Mouse (Mus musculus) C2C12 (cell line): Measurements from ENCODE around the gene Kndc1. TPM values are rescaled to one million over a fixed set of nuclear protein-coding genes. Genes with fewer than 3 reads are reported as not detected.

ENCODE experiments used
- H3K27me3 ChIP-seq: one replicate; pipeline ENCODE4 v1.6.1; 2011; ENCODE audit not compliant: control insufficient read depth, insufficient read depth, insufficient read length
- H3K36me3 ChIP-seq: one replicate; pipeline ENCODE4 v1.6.1; 2011; ENCODE audit not compliant: control insufficient read depth, insufficient read depth
- H3K4me3 ChIP-seq: one replicate; pipeline ENCODE4 v1.5.1; 2011; ENCODE audit warnings: mild to moderate bottlenecking, control low read depth; ENCODE audit not compliant: poor library complexity, insufficient read depth, severe bottlenecking
- H3K79me2 ChIP-seq: one replicate; pipeline ENCODE4 v1.6.1; 2011; ENCODE audit not compliant: control insufficient read depth, insufficient read depth
- H3K79me3 ChIP-seq: one replicate; pipeline ENCODE4 v1.6.1; 2011; ENCODE audit warnings: low read depth, control low read depth
- H3ac ChIP-seq: one replicate; pipeline ENCODE3; 2011; ENCODE audit warnings: low read depth; ENCODE audit not compliant: control insufficient read depth, insufficient read length
- CEBPB ChIP-seq: IDR thresholded peaks from one replicate; pipeline ENCODE4 v1.6.1; 2011; ENCODE audit warnings: low read depth, mild to moderate bottlenecking, control low read depth, moderate library complexity
- CTCF ChIP-seq: IDR thresholded peaks from one replicate; pipeline ENCODE4 v1.5.1; 2011; ENCODE audit not compliant: control insufficient read depth, insufficient read depth, insufficient read length
- FOSL1 ChIP-seq: IDR thresholded peaks from one replicate; pipeline ENCODE4 v1.8.0; 2011; ENCODE audit warnings: mild to moderate bottlenecking, low read length; ENCODE audit not compliant: poor library complexity, insufficient read depth, severe bottlenecking
- MAX ChIP-seq: IDR thresholded peaks from one replicate; pipeline ENCODE4 v1.6.1; 2011; ENCODE audit warnings: mild to moderate bottlenecking, control low read depth
- MYOD1 ChIP-seq: IDR thresholded peaks from one replicate; pipeline ENCODE4 v1.6.1; 2011; ENCODE audit warnings: low read depth; ENCODE audit not compliant: control insufficient read depth, insufficient read length
- MYOG ChIP-seq: IDR thresholded peaks from one replicate; pipeline ENCODE4 v1.6.1; 2011; ENCODE audit not compliant: control insufficient read depth, insufficient read length; ENCODE audit errors: extremely low read depth
- USF1 ChIP-seq: IDR thresholded peaks from one replicate; pipeline ENCODE4 v1.6.1; 2011; ENCODE audit warnings: low read depth, mild to moderate bottlenecking, control low read depth, moderate library complexity
- polyA plus RNA-seq: library from polyadenylated mRNA; unstranded; fragments of >200 nt; fragmentation: generic; extraction: Trizol; gene quantifications from one replicate; pipeline ENCODE4 v1.2.1, GENCODE M21; 2012; ENCODE audit warnings: missing spikeins

Gene Kndc1
- polyA plus RNA-seq, 1 experiment = not detected

GRCm38 (mm10) chr7:139861411-139861810 lies 33.1 kb upstream of the Kndc1 start:
- no peaks in the 10 kb centered on the region for H3K79me3 ChIP-seq
- no peak overlapping the region for H3ac ChIP-seq
- TF ChIP-seq MYOD1 = no peak
- TF ChIP-seq CTCF = peak; percentile 23
- no peak for TF ChIP-seq MYOG
- no peak for TF ChIP-seq FOSL1
- no peak for TF ChIP-seq MAX
- no peak for TF ChIP-seq CEBPB
- no peak for TF ChIP-seq USF1
- H3K4me3 ChIP-seq = no peak overlapping the region
- H3K79me2 ChIP-seq = no peaks in the 10 kb centered on the region
- H3K27me3 ChIP-seq = peaks cover 4% of the 10 kb centered on the region
- H3K36me3 ChIP-seq = no peaks in the 10 kb centered on the region

GRCm38 (mm10) chr7:139863076-139863475 lies 31.4 kb upstream of the Kndc1 start:
- Histone ChIP-seq H3K36me3 (no peaks in the 10 kb centered on the region), H3K79me2 (no peaks in the 10 kb centered on the region)
- TF ChIP-seq CEBPB (no peak), CTCF (no peak), MYOD1 (no peak), MAX (no peak), USF1 (no peak), MYOG (no peak), FOSL1 (no peak)

GRCm38 (mm10) chr7:139864253-139864652 lies 30.2 kb upstream of the Kndc1 start:
- no peaks in the 10 kb centered on the region for H3K79me2 ChIP-seq

More at GRCm38 (mm10) chr7:139863076-139863475, 31.4 kb upstream of the Kndc1 start:
- Histone ChIP-seq H3K79me3 (no peaks in the 10 kb centered on the region), H3K27me3 (peaks cover 5% of the 10 kb centered on the region), H3ac (no peak overlapping the region), H3K4me3 (no peak overlapping the region)

GRCm38 (mm10) chr7:139864871-139865270 lies 29.6 kb upstream of the Kndc1 start:
- H3ac ChIP-seq = no peak overlapping the region
- no peaks in the 10 kb centered on the region for H3K36me3 ChIP-seq
- H3K79me2 ChIP-seq = no peaks in the 10 kb centered on the region
- TF ChIP-seq CEBPB (no peak), MYOD1 (no peak), FOSL1 (no peak)
- no peak overlapping the region for H3K4me3 ChIP-seq
- H3K79me3 ChIP-seq = no peaks in the 10 kb centered on the region
- H3K27me3 ChIP-seq = peaks cover 10% of the 10 kb centered on the region

More at GRCm38 (mm10) chr7:139864253-139864652, 30.2 kb upstream of the Kndc1 start:
- Histone ChIP-seq H3ac (no peak overlapping the region), H3K36me3 (no peaks in the 10 kb centered on the region), H3K79me3 (no peaks in the 10 kb centered on the region), H3K4me3 (no peak overlapping the region), H3K27me3 (peaks cover 10% of the 10 kb centered on the region)
- TF ChIP-seq CEBPB = no peak
- no peak for TF ChIP-seq MYOG
- no peak for TF ChIP-seq FOSL1
- TF ChIP-seq CTCF = no peak
- TF ChIP-seq USF1 = no peak
- no peak for TF ChIP-seq MYOD1
- TF ChIP-seq MAX = no peak

- no peak for TF ChIP-seq CEBPB
- no peak for TF ChIP-seq USF1
- TF ChIP-seq MYOD1 = no peak
- TF ChIP-seq MYOG = no peak
- no peak for TF ChIP-seq MAX
- no peak for TF ChIP-seq CTCF
- TF ChIP-seq FOSL1 = no peak
- Histone ChIP-seq H3ac (no peak overlapping the region), H3K79me2 (no peaks in the 10 kb centered on the region), H3K79me3 (no peaks in the 10 kb centered on the region), H3K4me3 (no peak overlapping the region), H3K36me3 (no peaks in the 10 kb centered on the region), H3K27me3 (peaks cover 31% of the 10 kb centered on the region)
Measured at GRCm38 (mm10) chr7:139871014-139871413, 23.5 kb upstream of the Kndc1 start.

GRCm38 (mm10) chr7:139877167-139877792 lies 17.2 kb upstream of the Kndc1 start:
- Histone ChIP-seq H3K36me3 (no peaks in the 10 kb centered on the region), H3K79me3 (no peaks in the 10 kb centered on the region), H3K4me3 (no peak overlapping the region), H3ac (no peak overlapping the region), H3K79me2 (no peaks in the 10 kb centered on the region), H3K27me3 (peaks cover 23% of the 10 kb centered on the region)
- no peak for TF ChIP-seq MYOD1
- no peak for TF ChIP-seq CTCF
- TF ChIP-seq MYOG = no peak
- TF ChIP-seq MAX = no peak
- no peak for TF ChIP-seq USF1
- no peak for TF ChIP-seq FOSL1
- TF ChIP-seq CEBPB = no peak
